Mouse (Mus musculus) intestine, embryonic 16.5 days (tissue): ENCODE measurements around the gene Map2k6. TPM values are rescaled to one million over a fixed set of nuclear protein-coding genes. Genes with fewer than 3 reads are reported as not detected.

Experiments used
- ATAC-seq: fragments of 200-750 bp; cut with Nextera tagmentation; 2 replicates; pipeline ENCODE4 v1.8.0; 2017; ENCODE audit warnings: moderate TSS enrichment, moderate library complexity
- H3K27ac ChIP-seq: fragments of 300-500 bp; sonication (generic); 2 replicates; pipeline ENCODE4 v1.5.1; 2014; ENCODE audit warnings: mild to moderate bottlenecking, low read length
- H3K27me3 ChIP-seq: fragments of 300-500 bp; sonication (generic); replicated peaks from 2 replicates; pipeline ENCODE4 v1.6.1; 2014; ENCODE audit warnings: low read length, control low read depth, mixed read lengths; ENCODE audit not compliant: control insufficient read depth, insufficient read depth
- H3K36me3 ChIP-seq: fragments of 300-500 bp; sonication (generic); 2 replicates; pipeline ENCODE4 v1.6.1; 2014; ENCODE audit warnings: low read length, control low read depth; ENCODE audit not compliant: control insufficient read depth, insufficient read depth
- H3K4me1 ChIP-seq: fragments of 300-500 bp; sonication (generic); 2 replicates; pipeline ENCODE4 v1.6.1; 2014; ENCODE audit warnings: low read length, control low read depth, mixed read lengths; ENCODE audit not compliant: control insufficient read depth, insufficient read depth
- H3K4me2 ChIP-seq: fragments of 300-500 bp; sonication (generic); 2 replicates; pipeline ENCODE4 v1.6.1; 2014; ENCODE audit warnings: low read depth, low read length, control low read depth
- H3K4me3 ChIP-seq: fragments of 300-500 bp; sonication (generic); 2 replicates; pipeline ENCODE4 v1.5.1; 2014; ENCODE audit warnings: mild to moderate bottlenecking, low read length
- H3K9ac ChIP-seq: fragments of 300-500 bp; sonication (generic); 2 replicates; pipeline ENCODE4 v1.6.1; 2014; ENCODE audit warnings: low read depth, low read length
- H3K9me3 ChIP-seq: fragments of 300-500 bp; sonication (generic); 2 replicates; pipeline ENCODE4 v1.6.1; 2016; ENCODE audit warnings: low read length, control low read depth; ENCODE audit not compliant: control insufficient read depth
- WGBS: fragments of 180-500 bp; shearing (Covaris S2); extraction: QIAGEN DNeasy Blood & Tissue Kit; methylation state at CpG from one replicate; pipeline ENCODE4 v1.1.7; 2014; 5-methylcytosine and 5-hydroxymethylcytosine counted together
- polyA plus RNA-seq: library from polyadenylated mRNA; unstranded; fragments of >200 nt; fragmentation: Nextera tagmentation; extraction: Ambion mirVana; gene quantifications from 2 replicates; pipeline ENCODE4 v1.2.1, GENCODE M21; 2015

Map2k6 gene
- polyA plus RNA-seq, 1 experiment from 2014 or later: 17.4 TPM

- Histone ChIP-seq H3K9ac (no peak overlapping the region), H3K4me3 (no peak overlapping the region), H3K27me3 (no peaks in the 10 kb centered on the region), H3K4me1 (peaks cover 7% of the 10 kb centered on the region), H3K9me3 (0 out of 2 replicates have a peak, but pooled peaks cover 3% of the 10 kb centered on the region), H3K36me3 (no peaks in the 10 kb centered on the region), H3K4me2 (no peak overlapping the region), H3K27ac (no peak overlapping the region)
- WGBS: 97% methylated on average over 1 of the region's 1 CpGs
- no peak for ATAC-seq
Measured at GRCm38 (mm10) chr11:110484426-110484825, 85.5 kb downstream of the Map2k6 start.

GRCm38 (mm10) chr11:110485081-110485480 is 86.2 kb downstream of the Map2k6 start:
- 72% methylated on average over 6 of the region's 6 CpGs for WGBS
- no peak overlapping the region for H3K4me2 ChIP-seq

GRCm38 (mm10) chr11:110487796-110488195 is 88.9 kb downstream of the Map2k6 start:
- no peak overlapping the region for H3K9ac ChIP-seq
- 94% methylated on average over 6 of the region's 6 CpGs for WGBS
- H3K9me3 ChIP-seq: peaks cover 5% of the 10 kb centered on the region; the same call in 1 of the 2 replicates
- no peak overlapping the region for H3K4me2 ChIP-seq
- no peaks in the 10 kb centered on the region for H3K4me1 ChIP-seq
- peaks cover 11% of the 10 kb centered on the region; the same call in 1 of the 2 replicates for H3K36me3 ChIP-seq
- H3K4me3 ChIP-seq: no peak overlapping the region
- H3K27me3 ChIP-seq: no peaks in the 10 kb centered on the region
- no peak for ATAC-seq
- H3K27ac ChIP-seq: no peak overlapping the region

More at GRCm38 (mm10) chr11:110485081-110485480, 86.2 kb downstream of the Map2k6 start:
- Histone ChIP-seq H3K4me3 (no peak overlapping the region), H3K9me3 (0 out of 2 replicates have a peak, but pooled peaks cover 3% of the 10 kb centered on the region), H3K27me3 (no peaks in the 10 kb centered on the region), H3K36me3 (no peaks in the 10 kb centered on the region), H3K27ac (no peak overlapping the region), H3K4me1 (0 out of 2 replicates have a peak, but pooled peaks cover under 1% of the 10 kb centered on the region), H3K9ac (no peak overlapping the region)
- no peak for ATAC-seq

GRCm38 (mm10) chr11:110488301-110488700 is 89.4 kb downstream of the Map2k6 start:
- Histone ChIP-seq H3K9me3 (peaks cover 5% of the 10 kb centered on the region; the same call in 1 of the 2 replicates), H3K36me3 (peaks cover 16% of the 10 kb centered on the region), H3K27me3 (no peaks in the 10 kb centered on the region), H3K4me3 (no peak overlapping the region), H3K4me1 (no peaks in the 10 kb centered on the region), H3K27ac (no peak overlapping the region), H3K9ac (no peak overlapping the region), H3K4me2 (no peak overlapping the region)
- no peak for ATAC-seq
- 95% methylated on average over 7 of the region's 7 CpGs for WGBS

- Histone ChIP-seq H3K27ac (no peak overlapping the region), H3K9ac (no peak overlapping the region), H3K9me3 (peaks cover 2% of the 10 kb centered on the region; the same call in 1 of the 2 replicates), H3K4me2 (no peak overlapping the region), H3K4me1 (no peaks in the 10 kb centered on the region), H3K27me3 (no peaks in the 10 kb centered on the region), H3K36me3 (peaks cover 22% of the 10 kb centered on the region), H3K4me3 (no peak overlapping the region)
- WGBS: 77% methylated on average over 4 of the region's 4 CpGs
- no peak for ATAC-seq
Measured at GRCm38 (mm10) chr11:110495323-110496060, 96.6 kb downstream of the Map2k6 start.

- 54% methylated on average over 12 of the region's 12 CpGs for WGBS
- ATAC-seq: no peak
- no peak overlapping the region for H3K4me2 ChIP-seq
- peaks cover 2% of the 10 kb centered on the region; the same call in 1 of the 2 replicates for H3K9me3 ChIP-seq
- no peak overlapping the region for H3K27ac ChIP-seq
- H3K36me3 ChIP-seq: peaks cover 22% of the 10 kb centered on the region
- no peaks in the 10 kb centered on the region for H3K4me1 ChIP-seq
- H3K4me3 ChIP-seq: no peak overlapping the region
- no peak overlapping the region for H3K9ac ChIP-seq
- no peaks in the 10 kb centered on the region for H3K27me3 ChIP-seq
Measured at GRCm38 (mm10) chr11:110496061-110496446, 97.1 kb downstream of the Map2k6 start.

- Histone ChIP-seq H3K9me3 (no peaks in the 10 kb centered on the region), H3K27ac (no peak overlapping the region), H3K27me3 (no peaks in the 10 kb centered on the region), H3K36me3 (peaks cover 12% of the 10 kb centered on the region), H3K9ac (no peak overlapping the region), H3K4me2 (no peak overlapping the region), H3K4me3 (no peak overlapping the region), H3K4me1 (no peaks in the 10 kb centered on the region)
- ATAC-seq: no peak
- 84% methylated on average over 8 of the region's 8 CpGs for WGBS
Measured at GRCm38 (mm10) chr11:110497743-110498142, 98.8 kb downstream of the Map2k6 start.

GRCm38 (mm10) chr11:110498651-110499213 is 99.8 kb downstream of the Map2k6 start:
- H3K27ac ChIP-seq: no peak overlapping the region
- H3K4me1 ChIP-seq: no peaks in the 10 kb centered on the region
- H3K9ac ChIP-seq: no peak overlapping the region
- no peak overlapping the region for H3K4me2 ChIP-seq
- 51% methylated on average over 6 of the region's 6 CpGs for WGBS
- ATAC-seq: peak; percentile 65
- H3K4me3 ChIP-seq: no peak overlapping the region
- H3K9me3 ChIP-seq: no peaks in the 10 kb centered on the region
- no peaks in the 10 kb centered on the region for H3K27me3 ChIP-seq
- H3K36me3 ChIP-seq: 0 out of 2 replicates have a peak, but pooled peaks cover 4% of the 10 kb centered on the region

GRCm38 (mm10) chr11:110502937-110503670 is 104.2 kb downstream of the Map2k6 start:
- 66% methylated on average over 11 of the region's 11 CpGs for WGBS
- H3K9ac ChIP-seq: no peak overlapping the region
- no peak overlapping the region for H3K4me2 ChIP-seq
- H3K9me3 ChIP-seq: no peaks in the 10 kb centered on the region
- no peak overlapping the region for H3K27ac ChIP-seq
- H3K36me3 ChIP-seq: 0 out of 2 replicates have a peak, but pooled peaks cover 7% of the 10 kb centered on the region
- ATAC-seq: no peak
- no peak overlapping the region for H3K4me3 ChIP-seq
- H3K4me1 ChIP-seq: no peaks in the 10 kb centered on the region
- no peaks in the 10 kb centered on the region for H3K27me3 ChIP-seq
